Mouse (Mus musculus): ENCODE results near the gene Olfr150. TPM values are rescaled to one million over a fixed set of nuclear protein-coding genes. Genes with fewer than 3 reads are reported as not detected.
"Not testable (repeated sequence)": the region's sequence is repeated elsewhere in the genome, so short reads cannot be mapped to it uniquely, and the experiment has no call there.

The Olfr150 gene
- under 1 TPM in 1 of 2 experiments, not detected in 1; 0.35 TPM for polyA plus RNA-seq (2017; shearing (Covaris generic))

DNA sequence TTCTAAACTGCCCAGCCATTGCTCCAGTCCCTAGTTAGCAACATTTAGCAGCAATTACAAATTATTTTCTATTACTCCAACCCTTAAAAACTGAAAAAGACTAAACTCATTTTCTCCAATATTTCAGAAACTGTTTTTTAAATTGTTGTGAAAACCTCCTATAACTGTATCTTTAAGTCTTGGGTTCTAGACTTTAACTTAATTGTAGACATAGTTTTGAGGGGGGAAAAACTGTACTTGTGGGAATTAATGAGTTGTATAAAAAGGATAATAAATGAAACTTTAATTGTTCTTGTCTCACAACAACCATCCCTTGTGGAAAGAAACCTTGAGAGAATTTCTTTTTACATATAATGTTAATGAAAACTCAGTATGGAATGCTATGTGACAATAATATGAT is at the start of gene Olfr150:
Olfr150 (plus strand) TSS at position 301 of the 400 bp plus-strand sequence.
- no peak for ATAC-seq

DNA sequence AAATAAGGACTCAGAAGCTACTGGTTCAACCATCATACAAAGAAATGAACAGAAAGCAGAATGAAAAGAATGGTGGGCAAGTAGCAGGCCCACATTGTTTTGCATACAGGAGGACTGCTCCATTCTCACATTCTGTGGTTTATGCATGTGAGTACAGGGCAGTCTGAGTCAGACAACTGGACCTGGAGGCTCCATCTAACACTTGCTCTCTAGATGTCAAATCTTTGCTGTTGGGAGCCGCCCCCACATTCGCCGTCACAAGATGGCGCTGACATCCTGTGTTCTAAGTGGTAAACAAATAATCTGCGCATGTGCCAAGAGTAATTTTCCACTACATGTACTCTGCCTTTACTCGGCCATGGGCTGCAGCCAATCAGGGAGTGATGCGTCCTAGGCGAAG is 29.7 kb upstream of the Olfr150 start:
- not testable (repeated sequence) for ATAC-seq

DNA sequence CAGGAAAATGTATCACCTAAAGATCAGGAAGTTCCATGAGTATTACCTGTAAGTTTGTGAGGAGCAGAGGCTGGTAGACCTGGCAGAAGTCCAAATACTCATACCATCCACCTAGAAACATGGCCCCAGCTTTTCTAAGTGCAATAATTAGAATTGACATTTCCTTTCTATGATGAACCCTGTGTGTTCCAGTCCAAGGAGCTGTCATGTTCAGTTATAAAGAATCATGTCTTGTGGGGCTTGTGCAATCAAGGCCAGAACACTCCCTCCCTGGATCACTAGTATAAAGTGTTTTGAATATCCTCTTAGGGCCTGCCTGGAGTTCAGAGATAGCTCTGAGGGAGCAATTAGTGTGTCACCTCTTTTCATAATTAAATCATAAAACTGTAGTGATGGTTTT is 23.8 kb upstream of the Olfr150 start, which contains the start of gene Olfr149:
Olfr149 (minus strand) TSS at position 101 of the 400 bp plus-strand sequence.
- no peak for ATAC-seq

DNA sequence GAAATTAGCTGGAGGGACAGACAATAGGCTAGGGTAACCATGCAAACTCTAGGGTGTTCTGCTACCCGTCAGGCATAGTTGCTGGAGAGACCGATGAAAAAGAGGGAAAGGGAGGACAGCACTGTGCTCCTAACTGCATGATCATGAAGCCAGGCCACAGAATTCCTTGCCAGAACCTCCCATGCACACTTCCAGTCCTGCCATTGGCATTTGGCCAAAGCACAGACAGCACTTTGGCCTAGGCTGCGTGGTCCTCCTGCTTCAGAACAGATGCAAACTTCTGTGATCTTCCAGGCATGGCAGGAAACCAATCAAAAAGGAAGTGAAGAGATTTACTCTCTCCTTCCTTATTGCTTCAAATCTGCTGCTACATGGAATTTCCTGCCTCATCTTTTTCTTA is 21.8 kb upstream of the Olfr150 start:
- no peak for ATAC-seq

DNA sequence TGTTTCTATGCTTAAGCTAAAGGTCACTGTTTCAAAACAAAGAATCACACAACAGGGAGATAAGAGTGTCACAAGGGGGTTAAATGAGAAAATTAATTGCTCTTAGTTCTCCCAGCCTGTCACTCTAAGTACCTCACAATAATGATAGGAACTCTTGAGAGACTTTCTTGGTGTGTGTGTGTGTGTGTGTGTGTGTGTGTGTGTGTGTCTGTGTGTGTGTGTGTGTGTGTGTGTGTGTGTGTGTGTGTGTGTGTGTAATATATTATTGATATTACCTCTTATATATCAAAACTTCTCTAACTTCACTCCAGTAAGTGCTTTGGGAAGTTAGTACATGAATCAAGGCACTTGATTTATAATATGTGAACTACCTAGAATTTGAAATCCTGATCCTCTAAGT is 19.7 kb upstream of the Olfr150 start, which contains the start of gene Olfr965:
Olfr965 (plus strand) TSS at position 301 of the 400 bp plus-strand sequence.
- ATAC-seq: no peak

DNA sequence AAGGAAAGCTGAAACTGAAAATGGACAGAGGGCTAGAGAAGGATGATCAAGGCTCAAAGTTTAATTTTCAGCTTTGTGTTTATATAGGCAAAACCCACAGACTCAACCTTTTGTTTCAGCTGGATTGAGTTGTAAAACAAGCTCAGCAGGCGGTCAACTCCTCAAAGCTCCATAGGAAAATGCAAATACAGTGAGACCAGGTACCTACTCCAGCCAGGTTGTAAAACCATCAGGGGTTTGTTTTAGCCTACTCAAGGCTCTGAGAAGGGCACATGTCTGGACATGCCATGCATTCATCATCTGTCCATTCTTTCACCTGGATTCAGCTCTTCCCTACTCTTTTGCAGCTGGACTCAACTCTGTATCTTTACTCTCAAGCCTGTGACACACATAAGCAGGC is 10.0 kb downstream of the Olfr150 start:
- no peak for ATAC-seq

DNA sequence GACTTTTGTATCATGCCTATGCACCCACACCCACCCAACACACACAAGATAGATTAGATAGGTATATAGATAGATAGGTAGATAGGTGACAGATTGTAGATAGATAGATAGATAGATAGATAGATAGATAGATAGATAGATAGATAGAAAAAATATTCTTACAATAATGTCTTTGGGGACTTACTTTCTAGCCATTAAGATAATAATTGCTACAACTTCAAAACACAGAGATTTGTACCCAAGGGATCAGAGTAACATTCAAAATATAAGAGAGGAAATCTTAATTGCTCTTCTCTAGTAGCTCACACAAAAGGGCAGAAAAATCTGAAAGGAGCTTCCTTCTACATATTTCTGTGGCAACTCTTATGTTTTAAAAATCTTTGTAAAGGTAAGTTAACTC is 15.2 kb downstream of the Olfr150 start, which contains the start of gene Olfr967:
Olfr967 (plus strand) TSS at position 301 of the 400 bp plus-strand sequence.
- ATAC-seq: no peak

GRCm38 (mm10) chr9:39746428-39746827 is 15.7 kb downstream of the Olfr150 start:
- ATAC-seq: no peak

DNA sequence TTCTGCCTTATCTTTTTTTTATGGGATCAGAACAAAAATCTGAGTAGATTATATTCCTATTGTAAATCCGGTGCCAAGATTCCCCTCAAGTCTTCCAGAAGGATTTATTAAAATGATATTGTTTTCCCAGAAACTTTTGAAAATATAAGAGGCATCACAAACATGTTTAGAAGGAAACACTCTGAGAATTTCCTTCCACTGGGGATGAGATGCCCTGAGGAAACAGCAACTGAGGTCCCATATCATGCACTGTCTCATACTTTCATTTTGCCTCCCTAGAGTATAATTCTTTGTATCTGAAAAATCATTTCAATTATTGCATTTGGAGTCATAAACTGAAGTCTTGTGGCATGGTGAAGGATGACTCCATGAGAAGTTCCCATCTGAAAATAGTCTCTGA is 52.4 kb downstream of the Olfr150 start, which contains the start of gene Olfr968:
Olfr968 (minus strand) TSS at position 101 of the 400 bp plus-strand sequence.
- no peak for ATAC-seq

Other genes starting within 250 kb of the Olfr150 start
- not detected for gene Olfr44, start 237.0 kb upstream of the Olfr150 start, polyA plus RNA-seq (2017; shearing (Covaris generic))
- not detected for gene Olfr957, start 215.2 kb upstream of the Olfr150 start, polyA plus RNA-seq (2017; shearing (Covaris generic))
- not detected for gene Olfr958, start 176.9 kb upstream of the Olfr150 start, polyA plus RNA-seq (2017; shearing (Covaris generic))
- gene Olfr959, start 155.4 kb upstream of the Olfr150 start, polyA plus RNA-seq (2017; shearing (Covaris generic)): not detected
- gene AW551984, start 126.6 kb upstream of the Olfr150 start, polyA plus RNA-seq (2017; shearing (Covaris generic)): not detected
- gene Olfr148, start 120.3 kb upstream of the Olfr150 start, polyA plus RNA-seq (2017; shearing (Covaris generic)): not detected
- not detected for gene Olfr960, start 109.6 kb upstream of the Olfr150 start, polyA plus RNA-seq (2017; shearing (Covaris generic))
- not detected for gene Olfr961, start 85.9 kb upstream of the Olfr150 start, polyA plus RNA-seq (2017; shearing (Covaris generic))
- not detected for gene Olfr963, start 63.8 kb upstream of the Olfr150 start, polyA plus RNA-seq (2017; shearing (Covaris generic))
- gene Olfr149, start 23.9 kb upstream of the Olfr150 start, polyA plus RNA-seq (2017; shearing (Covaris generic)): not detected
- gene Olfr965, start 19.6 kb upstream of the Olfr150 start, polyA plus RNA-seq (2017; shearing (Covaris generic)): not detected
- gene Olfr967, start 15.3 kb downstream of the Olfr150 start, polyA plus RNA-seq (2017; shearing (Covaris generic)): not detected
- not detected for gene Olfr968, start 52.3 kb downstream of the Olfr150 start, polyA plus RNA-seq (2017; shearing (Covaris generic))
- not detected for gene Olfr969, start 60.0 kb downstream of the Olfr150 start, polyA plus RNA-seq (2017; shearing (Covaris generic))
- gene Olfr970, start 77.9 kb downstream of the Olfr150 start, polyA plus RNA-seq (2017; shearing (Covaris generic)): not detected
- gene Olfr971, start 105.9 kb downstream of the Olfr150 start, polyA plus RNA-seq (2017; shearing (Covaris generic)): not detected
- not detected for gene Olfr972, start 135.4 kb downstream of the Olfr150 start, polyA plus RNA-seq (2017; shearing (Covaris generic))
- not detected for gene Olfr229, start 176.4 kb downstream of the Olfr150 start, polyA plus RNA-seq (2017; shearing (Covaris generic))
- gene Olfr974, start 206.5 kb downstream of the Olfr150 start, polyA plus RNA-seq (2017; shearing (Covaris generic)): under 1 TPM in 1 of 2 experiments, not detected in 1; 0.09 TPM
- gene Olfr975, start 221.1 kb downstream of the Olfr150 start, polyA plus RNA-seq (2017; shearing (Covaris generic)): not detected
- gene Olfr976, start 230.2 kb downstream of the Olfr150 start, polyA plus RNA-seq (2017; shearing (Covaris generic)): not detected

Data from CD4-positive, CD25-positive, alpha-beta regulatory T cell, adult 4 months (primary cell).